Mouse (Mus musculus) ES-Bruce4 (cell line): ENCODE data around the gene Nat9.

Experiments
- CTCF ChIP-seq: IDR thresholded peaks from one replicate; pipeline ENCODE4 v1.8.1; 2011; ENCODE audit warnings: low read depth, low read length
- POLR2A ChIP-seq: IDR thresholded peaks from one replicate; pipeline ENCODE4 v1.8.1; 2011; ENCODE audit warnings: low read length; ENCODE audit not compliant: insufficient read depth

GRCm38 (mm10) chr11:115227640-115228039 lies 40.0 kb upstream of the Nat9 start:
- TF ChIP-seq POLR2A = no peak
- TF ChIP-seq CTCF = no peak
